Mouse (Mus musculus) lung, embryonic 16.5 days (tissue): ENCODE measurements at regions not wholly inside any gene's neighbourhood (a gene's known extent, or its start where the extent isn't known, plus 50 kb on each side); places are given as distances from the start of the nearest gene placed in this dataset.

Source experiments
- ATAC-seq: fragments of 200-750 bp; cut with Nextera tagmentation; 2 replicates; pipeline ENCODE4 v1.8.0; 2017; ENCODE audit warnings: low read depth, mild to moderate bottlenecking, moderate library complexity
- H3K27ac ChIP-seq: fragments of 300-500 bp; sonication (generic); 2 replicates; pipeline ENCODE4 v1.5.1; 2014; ENCODE audit warnings: mild to moderate bottlenecking, control low read depth, low read length
- H3K27me3 ChIP-seq: fragments of 300-500 bp; sonication (generic); 2 replicates; pipeline ENCODE4 v1.6.1; 2014; ENCODE audit warnings: low read depth, low read length, mixed read lengths; ENCODE audit not compliant: control insufficient read depth, insufficient read depth
- H3K36me3 ChIP-seq: fragments of 300-500 bp; sonication (generic); 2 replicates; pipeline ENCODE4 v1.6.1; 2014; ENCODE audit warnings: low read length; ENCODE audit not compliant: control insufficient read depth, insufficient read depth
- H3K4me1 ChIP-seq: fragments of 300-500 bp; sonication (generic); replicated peaks from 2 replicates; pipeline ENCODE4 v1.6.1; 2014; ENCODE audit warnings: low read length, mixed read lengths; ENCODE audit not compliant: control insufficient read depth, insufficient read depth
- H3K4me2 ChIP-seq: fragments of 300-500 bp; sonication (generic); 2 replicates; pipeline ENCODE4 v1.6.1; 2014; ENCODE audit warnings: low read depth, low read length, control low read depth
- H3K4me3 ChIP-seq: fragments of 300-500 bp; sonication (generic); 2 replicates; pipeline ENCODE4 v1.5.1; 2014; ENCODE audit warnings: mild to moderate bottlenecking, low read length, control low read depth
- H3K9ac ChIP-seq: fragments of 300-500 bp; sonication (generic); 2 replicates; pipeline ENCODE4 v1.6.1; 2014; ENCODE audit warnings: low read length, control low read depth
- H3K9me3 ChIP-seq: fragments of 300-500 bp; sonication (generic); 2 replicates; pipeline ENCODE4 v1.6.1; 2016; ENCODE audit warnings: low read length; ENCODE audit not compliant: control insufficient read depth
- WGBS: fragments of 180-500 bp; shearing (Covaris S2); extraction: QIAGEN DNeasy Blood & Tissue Kit; methylation state at CpG from one replicate; pipeline ENCODE4 v1.1.7; 2014; 5-methylcytosine and 5-hydroxymethylcytosine counted together

DNA sequence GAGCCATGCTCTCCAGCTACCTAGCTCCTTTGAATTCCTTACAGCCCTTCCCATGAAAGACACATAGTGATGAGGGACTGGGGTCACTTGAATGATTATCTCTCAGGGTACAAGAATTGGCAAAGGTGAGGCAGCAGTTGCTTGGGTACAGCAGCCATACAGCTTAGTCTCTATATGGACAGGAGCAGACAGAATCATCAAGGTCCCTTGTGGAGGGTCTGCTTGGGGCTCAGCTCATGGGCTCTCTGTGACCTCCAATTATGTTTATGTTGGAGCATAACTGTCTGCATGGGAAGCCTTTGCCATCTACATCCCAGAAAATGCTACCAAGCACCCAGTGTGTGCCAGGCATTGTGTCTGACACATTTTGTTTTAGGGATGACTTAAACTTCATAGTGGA is 118.4 kb upstream of the Lhcgr start:
- H3K9ac ChIP-seq, result no peak overlapping the region
- ATAC-seq, result no peak

DNA sequence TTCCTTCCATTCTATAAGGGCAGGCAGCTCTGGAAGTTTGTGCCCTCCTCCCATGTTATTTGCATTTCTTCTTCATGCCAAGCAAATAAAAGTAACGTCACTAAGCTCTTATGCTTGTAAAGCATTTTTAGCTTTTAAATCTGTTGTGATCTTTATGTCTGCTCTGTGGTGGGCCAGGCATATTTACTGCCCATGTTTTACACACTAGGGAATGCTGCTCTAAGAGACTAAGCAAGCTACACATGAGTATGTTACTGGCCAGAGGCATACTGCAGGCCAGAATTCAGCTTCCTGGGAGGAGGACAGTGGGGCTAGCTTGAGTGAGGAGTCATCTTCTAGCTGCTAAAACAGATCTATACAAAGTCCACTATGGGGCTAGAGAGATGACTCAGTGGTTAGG is 110.0 kb upstream of the Lhcgr start:
- Histone ChIP-seq H3K27ac (no peak overlapping the region), H3K36me3 (no peaks in the 10 kb centered on the region)
- no peak for ATAC-seq

More for the DNA sequence above, 118.4 kb upstream of the Lhcgr start:
- Histone ChIP-seq H3K4me1 (no peaks in the 10 kb centered on the region), H3K4me2 (no peak overlapping the region), H3K27me3 (no peaks in the 10 kb centered on the region), H3K36me3 (no peaks in the 10 kb centered on the region), H3K4me3 (no peak overlapping the region), H3K9me3 (no peaks in the 10 kb centered on the region), H3K27ac (no peak overlapping the region)

DNA sequence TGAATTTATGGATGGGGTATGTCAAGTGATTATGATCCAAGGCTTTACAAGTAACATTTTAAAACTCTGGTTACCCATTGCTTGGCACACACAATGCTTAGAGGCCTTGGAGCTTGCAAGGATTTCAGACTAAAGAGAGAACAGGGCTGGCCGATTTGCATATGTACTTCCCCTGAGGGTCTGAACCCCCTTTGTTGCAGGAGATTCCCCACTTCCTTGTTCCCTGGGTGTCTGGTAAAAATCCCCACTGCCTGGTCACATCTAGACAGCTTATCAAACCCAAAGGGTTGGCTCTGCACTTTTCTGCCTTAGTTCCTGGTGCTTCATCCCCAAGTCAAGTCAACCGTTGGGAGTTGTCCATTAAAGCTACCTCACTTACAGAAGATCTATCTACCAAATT is 109.1 kb upstream of the Lhcgr start:
- Histone ChIP-seq H3K27me3 (no peaks in the 10 kb centered on the region), H3K4me3 (no peak overlapping the region), H3K9me3 (no peaks in the 10 kb centered on the region), H3K36me3 (no peaks in the 10 kb centered on the region), H3K4me2 (no peak overlapping the region), H3K4me1 (no peaks in the 10 kb centered on the region), H3K27ac (no peak overlapping the region), H3K9ac (no peak overlapping the region)
- ATAC-seq, result no peak
- WGBS, result 84% methylated on average over 2 of the region's 2 CpGs

More for the DNA sequence above, 110.0 kb upstream of the Lhcgr start:
- Histone ChIP-seq H3K4me2 (no peak overlapping the region), H3K27me3 (no peaks in the 10 kb centered on the region), H3K9ac (no peak overlapping the region), H3K4me1 (no peaks in the 10 kb centered on the region), H3K4me3 (no peak overlapping the region), H3K9me3 (no peaks in the 10 kb centered on the region)
- WGBS, result 59% methylated on average over 1 of the region's 1 CpGs

DNA sequence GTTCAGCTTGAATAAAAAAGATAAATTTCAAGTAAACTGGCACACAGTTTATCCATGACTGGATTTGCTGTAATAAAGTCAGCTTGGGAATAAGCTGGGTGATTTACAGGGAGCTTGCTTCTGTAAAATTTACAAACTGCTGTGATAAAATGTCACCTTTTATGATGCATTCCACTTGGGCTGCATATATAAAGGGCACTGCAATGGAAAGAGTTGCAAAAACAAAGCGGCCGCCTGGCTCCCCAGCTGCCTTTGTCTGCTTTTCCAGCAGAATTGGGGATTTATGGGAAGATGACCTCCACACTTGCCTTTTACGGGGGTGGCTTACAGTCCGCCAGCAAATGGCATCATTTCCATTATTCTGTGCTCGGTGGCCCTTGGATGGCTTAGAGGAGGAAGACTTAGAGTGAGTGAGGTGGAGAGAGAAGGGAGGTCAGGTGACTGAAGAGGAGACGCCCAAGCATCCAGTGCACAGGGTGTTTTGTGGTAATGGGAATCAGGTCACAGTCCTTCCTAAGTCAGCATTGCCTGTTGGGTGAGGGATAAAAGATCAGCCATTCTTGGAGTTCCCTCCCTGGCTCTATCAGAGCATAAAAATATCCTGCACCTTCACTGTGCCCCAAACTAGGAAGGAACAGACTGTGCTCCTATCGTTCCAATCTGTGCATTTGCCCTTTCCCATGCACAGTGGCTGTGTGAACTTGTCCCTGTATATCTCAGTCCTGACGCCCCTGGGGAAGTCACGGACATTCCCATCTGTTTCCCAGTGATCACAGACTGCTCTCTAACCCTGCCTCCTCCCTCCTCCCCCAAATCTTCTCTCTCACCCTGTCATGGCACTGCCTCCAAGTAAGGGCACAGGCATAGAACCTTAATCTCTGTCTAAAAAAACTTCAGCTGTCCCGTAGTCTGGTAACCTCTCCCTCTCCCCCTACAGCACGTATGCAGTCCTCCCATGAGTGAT is 107.2 kb upstream of the Lhcgr start:
- Histone ChIP-seq H3K9me3 (no peaks in the 10 kb centered on the region), H3K4me2 (no peak overlapping the region), H3K4me3 (no peak overlapping the region), H3K36me3 (no peaks in the 10 kb centered on the region), H3K27me3 (no peaks in the 10 kb centered on the region), H3K4me1 (no peaks in the 10 kb centered on the region), H3K27ac (no peak overlapping the region), H3K9ac (no peak overlapping the region)
- ATAC-seq, result no peak
- 70% methylated on average over 11 of the region's 11 CpGs for WGBS

DNA sequence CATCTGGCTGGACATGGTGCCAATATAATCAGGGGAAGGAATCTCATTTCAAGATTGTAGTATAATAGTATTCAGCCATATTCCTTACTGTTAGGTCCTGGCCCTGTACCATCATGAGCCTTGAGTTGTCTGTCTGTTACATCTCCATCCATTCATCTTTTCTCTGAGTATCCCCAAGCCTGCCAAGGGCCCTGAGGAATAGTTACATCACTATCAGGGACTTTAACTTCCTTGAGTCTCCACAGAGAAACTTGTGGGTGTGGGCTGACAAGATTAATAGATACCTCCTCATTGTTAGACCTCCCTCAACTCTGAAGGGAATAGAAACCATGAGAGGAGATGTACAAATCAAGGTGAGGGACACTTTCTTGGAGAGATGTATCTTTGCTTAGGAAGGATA is 101.7 kb upstream of the Lhcgr start:
- Histone ChIP-seq H3K4me1 (no peaks in the 10 kb centered on the region), H3K9ac (no peak overlapping the region), H3K27me3 (no peaks in the 10 kb centered on the region), H3K4me2 (no peak overlapping the region), H3K4me3 (no peak overlapping the region), H3K36me3 (no peaks in the 10 kb centered on the region), H3K27ac (no peak overlapping the region), H3K9me3 (no peaks in the 10 kb centered on the region)
- ATAC-seq, result no peak

DNA sequence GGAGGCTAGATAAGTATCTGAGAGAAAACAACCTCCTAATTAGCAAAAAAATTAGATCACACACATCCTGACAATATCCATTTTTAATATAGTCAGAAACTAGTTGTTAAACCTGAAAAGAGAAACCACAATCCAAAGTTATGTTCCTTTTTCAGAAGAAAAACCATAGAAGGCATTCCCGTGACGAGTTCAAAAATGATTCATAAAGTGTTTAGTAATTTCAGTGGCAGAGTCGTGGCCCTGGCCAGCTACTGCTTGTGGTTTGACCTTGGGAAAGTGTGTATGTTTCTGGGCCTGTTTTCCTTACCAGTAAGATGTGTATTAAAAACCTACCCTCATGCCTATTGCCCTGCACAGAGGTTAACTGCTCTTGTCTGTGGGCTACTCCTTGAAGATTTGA is 93.7 kb upstream of the Lhcgr start:
- Histone ChIP-seq H3K36me3 (no peaks in the 10 kb centered on the region), H3K9me3 (no peaks in the 10 kb centered on the region), H3K4me1 (no peaks in the 10 kb centered on the region), H3K27ac (no peak overlapping the region), H3K9ac (no peak overlapping the region), H3K27me3 (no peaks in the 10 kb centered on the region), H3K4me2 (no peak overlapping the region), H3K4me3 (no peak overlapping the region)
- no peak for ATAC-seq
- WGBS, result 60% methylated on average over 3 of the region's 3 CpGs

DNA sequence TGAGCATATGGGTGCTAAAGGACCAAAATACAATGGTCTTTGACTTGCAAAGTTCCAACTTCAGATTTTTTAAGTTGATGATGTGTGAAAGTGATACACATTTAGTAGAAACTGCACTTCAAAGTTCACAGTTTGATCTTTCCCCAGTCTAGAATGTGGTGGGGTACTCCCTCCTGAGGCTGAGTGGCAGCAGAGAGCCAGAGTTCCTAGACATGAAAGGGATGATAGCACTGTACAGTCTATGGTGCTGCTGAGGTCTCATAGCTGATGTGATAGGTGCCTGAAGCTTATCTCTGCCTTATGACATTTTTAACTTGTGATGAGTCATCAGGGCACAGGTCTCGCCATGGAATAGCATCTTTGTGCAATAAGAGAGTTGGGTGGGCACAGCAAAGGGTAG is 87.9 kb upstream of the Lhcgr start:
- Histone ChIP-seq H3K27me3 (no peaks in the 10 kb centered on the region), H3K4me3 (no peak overlapping the region), H3K4me2 (no peak overlapping the region), H3K9me3 (no peaks in the 10 kb centered on the region), H3K4me1 (no peaks in the 10 kb centered on the region), H3K9ac (no peak overlapping the region), H3K36me3 (no peaks in the 10 kb centered on the region), H3K27ac (no peak overlapping the region)
- 27% methylated on average over 1 of the region's 1 CpGs for WGBS
- no peak for ATAC-seq

DNA sequence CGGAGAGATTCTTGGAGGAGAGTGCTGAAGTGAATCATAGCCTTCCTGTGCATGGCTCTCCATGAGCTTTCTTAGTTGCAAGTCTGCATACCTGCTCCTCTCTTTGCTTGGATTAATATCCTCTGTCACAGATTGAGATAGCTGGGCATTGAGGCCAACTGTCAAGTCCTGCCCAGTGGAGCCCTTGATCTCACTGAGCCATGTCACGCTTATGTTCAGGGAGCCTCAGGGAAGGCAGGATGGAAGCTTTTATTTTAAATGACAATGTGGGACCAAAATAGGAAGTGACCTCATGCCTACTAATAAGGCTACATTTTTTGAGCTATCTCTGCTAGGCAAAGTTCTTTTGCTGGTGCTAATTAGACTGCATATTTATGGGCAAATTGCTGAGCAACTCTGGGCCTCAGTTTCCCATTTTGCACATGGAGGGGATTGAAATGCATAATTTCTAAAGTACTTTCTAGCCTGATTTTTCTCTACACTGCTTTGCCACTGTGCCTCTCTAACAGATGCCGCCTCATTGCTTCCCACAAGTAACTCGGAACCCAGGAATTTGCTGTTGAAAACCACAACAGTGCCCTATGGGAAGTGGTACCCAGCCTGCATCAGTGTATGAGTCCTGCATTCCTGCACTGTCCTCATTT is 78.7 kb upstream of the Lhcgr start:
- H3K4me2 ChIP-seq, result no peak overlapping the region
- ATAC-seq, result no peak
- WGBS, result 83% methylated on average over 4 of the region's 4 CpGs
- H3K9me3 ChIP-seq, result no peaks in the 10 kb centered on the region
- H3K36me3 ChIP-seq, result no peaks in the 10 kb centered on the region
- H3K27ac ChIP-seq, result no peak overlapping the region
- H3K27me3 ChIP-seq, result no peaks in the 10 kb centered on the region
- H3K9ac ChIP-seq, result no peak overlapping the region
- no peaks in the 10 kb centered on the region for H3K4me1 ChIP-seq
- no peak overlapping the region for H3K4me3 ChIP-seq

DNA sequence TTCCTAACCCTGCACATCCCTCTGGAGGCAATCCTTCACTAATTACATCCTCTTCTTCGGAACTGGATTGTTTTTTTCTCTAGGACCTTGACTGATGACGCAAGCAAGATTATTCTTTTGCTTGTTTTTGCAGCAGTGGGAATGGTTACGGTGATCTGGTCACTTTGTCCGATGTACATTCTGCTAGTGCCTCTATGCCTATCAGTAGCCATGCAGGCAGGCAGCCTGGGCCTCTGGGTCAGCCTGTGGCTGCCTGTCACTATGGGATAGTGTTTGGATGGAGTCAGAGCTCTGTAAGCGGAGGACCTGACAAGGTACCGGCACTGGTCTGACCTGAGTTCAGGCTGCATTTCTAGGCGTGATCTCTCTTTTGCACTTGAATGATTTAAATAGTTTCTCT is 72.8 kb upstream of the Lhcgr start:
- no peak for ATAC-seq
- WGBS, result 68% methylated on average over 7 of the region's 7 CpGs
- H3K36me3 ChIP-seq, result no peaks in the 10 kb centered on the region
- H3K4me1 ChIP-seq, result no peaks in the 10 kb centered on the region
- no peak overlapping the region for H3K4me2 ChIP-seq
- H3K27me3 ChIP-seq, result no peaks in the 10 kb centered on the region
- H3K4me3 ChIP-seq, result no peak overlapping the region
- no peak overlapping the region for H3K9ac ChIP-seq
- no peaks in the 10 kb centered on the region for H3K9me3 ChIP-seq
- H3K27ac ChIP-seq, result no peak overlapping the region
